Mouse (Mus musculus) liver, adult 2 months (tissue): ENCODE data around the gene Zfp850.

ENCODE experiments used
- CTCF ChIP-seq: fragments of 200-500 bp; IDR thresholded peaks from 2 replicates; pipeline ENCODE4 v1.5.1; 2011; ENCODE audit warnings: low read depth, low read length, control low read depth
- POLR2A ChIP-seq: fragments of 200-500 bp; IDR thresholded peaks from 2 replicates; pipeline ENCODE4 v1.6.1; 2011; ENCODE audit warnings: low read length, control low read depth; ENCODE audit not compliant: insufficient read depth; ENCODE audit errors: extremely low read depth

DNA sequence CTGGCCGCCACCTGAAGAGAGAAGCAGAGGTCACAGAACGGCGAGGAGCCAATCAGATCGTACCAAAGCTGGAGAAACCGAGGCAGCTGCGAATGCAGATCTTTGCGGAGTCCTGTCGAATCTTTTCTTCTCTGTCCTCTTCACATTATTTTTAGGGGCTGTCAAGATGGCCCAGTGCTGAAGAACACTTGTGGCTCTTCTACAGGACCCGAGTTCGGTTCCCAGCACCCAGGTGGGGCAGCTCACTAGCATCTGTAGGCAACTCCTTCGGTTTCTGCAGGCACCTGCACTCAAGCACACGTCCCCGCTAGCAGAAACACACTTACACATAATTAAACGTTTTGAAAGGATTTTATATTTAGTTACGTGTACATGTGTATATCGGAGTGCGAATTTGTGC is 36.7 kb upstream of the Zfp850 start:
- TF ChIP-seq CTCF (no peak), POLR2A (no peak)
